Mouse (Mus musculus) brain, embryonic 18.5 days (tissue): ENCODE data around the gene Tab1.

ENCODE experiments used
- DNase-seq: peaks from one replicate; pipeline ENCODE4 v3.0.0-alpha.2; 2012; ENCODE audit warnings: low read depth, low spot score

Gene Tab1

DNA sequence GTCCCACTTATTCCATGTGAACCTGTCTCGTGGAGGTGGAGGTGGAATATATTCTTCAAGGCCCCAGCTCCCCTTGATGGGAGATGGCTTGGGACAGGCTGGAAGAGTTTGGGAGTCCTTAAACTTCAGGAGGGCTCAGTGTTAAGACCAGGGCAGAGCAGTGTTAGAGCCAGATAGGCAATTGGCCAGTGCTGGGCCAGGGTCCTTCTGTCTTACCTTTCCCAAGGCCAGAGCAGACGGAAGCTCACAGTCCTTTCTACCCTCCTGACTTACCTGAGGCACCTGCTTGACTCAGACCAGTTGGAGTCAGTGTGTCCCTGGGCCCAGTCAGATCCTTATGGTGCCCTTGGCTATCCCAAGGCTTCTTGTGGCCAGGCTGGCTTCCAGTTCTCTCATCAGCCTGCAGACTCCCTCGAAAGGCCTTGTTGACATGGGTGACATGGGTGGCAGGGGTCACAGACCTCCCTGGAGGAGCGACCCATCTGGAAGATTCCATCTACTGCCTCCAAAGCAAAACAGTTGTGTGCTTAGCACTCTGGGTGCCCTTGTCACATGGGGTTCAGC, 29.6 kb downstream of the Tab1 start:
- no peak for DNase-seq

DNA sequence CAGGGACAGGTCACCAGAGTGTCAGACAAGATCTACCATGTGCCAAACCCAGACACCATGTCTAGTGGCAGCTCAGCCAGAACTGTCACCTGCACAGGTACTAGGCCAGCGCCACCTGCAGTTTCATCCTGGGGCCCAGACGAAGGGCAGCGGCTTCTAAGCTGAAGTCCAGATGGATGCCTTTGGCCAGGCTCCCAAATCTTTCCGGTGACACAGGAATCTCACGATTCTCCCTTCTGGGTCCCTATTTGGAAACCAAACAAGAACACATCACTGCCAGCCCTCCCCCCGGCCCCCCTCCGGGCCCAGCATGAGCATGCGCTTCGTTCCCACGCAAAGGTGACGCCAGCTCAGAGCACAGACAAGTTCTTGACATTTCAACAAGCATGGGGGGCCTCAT, 30.3 kb downstream of the Tab1 start:
- no peak for DNase-seq

DNA sequence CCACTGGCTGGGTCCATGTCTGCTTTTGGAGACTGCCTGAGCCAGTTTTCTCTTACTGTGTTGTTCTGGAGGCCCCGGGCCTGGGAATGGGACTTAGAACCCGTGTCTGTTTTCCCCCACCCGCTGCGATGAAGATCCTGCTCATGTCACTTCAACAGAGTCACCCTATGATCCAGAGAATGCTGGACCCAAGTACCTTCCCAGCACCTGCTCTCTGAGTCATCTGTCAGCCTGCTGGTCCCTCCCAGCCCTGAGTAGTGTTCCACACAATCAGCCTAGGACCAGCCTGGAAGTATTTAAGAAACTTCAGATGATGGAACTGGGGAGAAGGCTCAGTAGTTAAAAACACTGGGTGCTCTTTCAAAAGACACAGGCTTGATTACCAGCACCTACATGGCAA, 30.8 kb downstream of the Tab1 start:
- no peak for DNase-seq

DNA sequence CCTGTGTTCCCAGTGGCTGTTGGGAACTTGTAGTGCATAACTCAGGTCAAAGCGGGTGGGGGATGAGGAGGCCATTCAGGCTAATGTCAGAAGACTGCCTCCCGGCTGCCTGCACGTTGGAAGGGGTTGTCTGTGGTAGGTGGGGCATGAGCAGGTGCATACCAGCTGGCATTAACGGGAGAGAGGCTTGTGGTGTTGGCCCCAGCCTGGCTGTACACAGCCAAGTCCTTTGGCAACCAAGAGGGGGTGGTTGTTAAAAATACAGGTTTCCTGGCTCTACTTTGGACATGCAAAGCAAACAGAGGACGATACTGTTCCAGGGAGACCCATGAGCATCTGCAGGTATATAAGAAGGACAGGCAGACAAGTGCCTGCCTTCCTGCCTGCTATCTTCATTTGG, 32.5 kb downstream of the Tab1 start:
- no peak for DNase-seq

DNA sequence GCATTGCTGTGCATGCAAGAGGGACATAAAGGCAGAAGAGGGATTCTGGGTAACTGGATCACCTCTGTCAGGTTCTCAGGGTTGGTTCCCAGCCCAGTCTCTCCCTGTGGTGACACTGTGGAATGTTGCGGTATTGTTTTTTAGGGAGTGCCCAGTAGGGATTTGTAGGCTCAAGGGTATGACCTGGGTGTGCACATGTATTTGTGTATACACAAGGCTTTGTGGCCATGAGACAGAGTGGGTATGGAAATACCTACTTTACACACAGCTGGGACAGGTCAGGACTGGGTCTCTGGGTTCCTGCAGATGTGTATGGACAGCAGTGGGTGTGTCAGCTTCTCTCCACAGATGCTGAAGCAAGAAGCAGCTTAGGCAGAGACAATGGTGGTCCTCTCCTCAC, 36.6 kb downstream of the Tab1 start:
- DNase-seq: no peak

DNA sequence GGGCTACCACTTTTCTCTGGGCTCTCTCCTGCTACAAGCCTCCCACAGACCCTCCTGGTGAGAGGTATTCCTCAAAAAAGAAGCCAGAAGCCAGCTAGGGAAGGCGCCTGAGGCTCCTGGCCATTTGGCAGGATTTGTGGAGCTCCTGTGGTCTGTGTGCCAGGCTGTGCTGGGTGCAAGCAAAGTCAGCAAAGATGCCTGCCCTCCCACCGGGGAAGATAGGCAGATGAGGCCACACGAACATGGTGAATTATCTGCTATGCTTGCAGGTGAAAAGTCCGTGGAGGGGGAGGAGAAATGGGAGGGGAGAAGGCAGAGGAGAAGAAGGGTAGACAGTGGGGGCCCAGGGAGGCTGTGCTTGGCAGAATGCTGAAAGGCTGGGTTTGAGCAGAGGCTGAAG, 37.4 kb downstream of the Tab1 start:
- no peak for DNase-seq

DNA sequence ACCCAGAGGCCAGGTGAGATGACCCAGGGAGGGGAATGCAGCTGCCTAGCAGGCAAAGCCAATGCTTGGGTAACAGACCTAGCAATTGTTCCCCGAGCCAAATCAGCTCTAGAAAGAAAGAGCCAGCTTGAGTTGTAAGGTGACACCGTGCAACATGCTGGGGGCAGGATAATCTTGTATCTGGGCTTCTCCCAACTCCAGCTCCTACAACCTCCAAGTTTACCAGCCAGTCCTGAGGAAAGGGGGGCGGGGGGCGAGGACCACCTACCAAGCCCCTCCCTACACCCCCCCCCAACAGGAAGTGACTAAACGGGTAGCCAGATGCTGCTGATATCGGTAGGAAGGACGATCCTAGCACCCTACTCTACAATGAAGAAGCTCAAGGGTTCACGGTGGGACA, 38.4 kb downstream of the Tab1 start:
- no peak for DNase-seq

DNA sequence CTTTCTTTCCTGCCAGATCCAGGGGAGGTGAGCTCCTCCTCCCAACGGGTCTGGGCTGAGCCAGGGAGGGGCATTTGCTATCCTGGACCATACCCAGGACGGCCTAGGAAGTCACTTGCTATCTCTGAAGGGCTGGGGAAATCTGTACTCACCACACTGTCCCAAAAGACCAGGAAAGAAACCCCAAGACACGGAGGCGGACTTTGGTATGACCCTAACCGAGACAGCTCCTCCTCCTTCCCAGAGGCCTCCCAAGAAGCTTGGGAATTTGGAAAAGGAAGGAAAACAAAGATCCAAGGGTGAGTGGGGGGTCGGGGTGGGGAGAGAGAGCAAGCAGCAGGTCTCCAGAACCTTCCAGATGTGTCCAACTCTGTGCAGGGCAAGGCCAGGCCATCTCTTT, 38.9 kb downstream of the Tab1 start:
- DNase-seq: no peak

DNA sequence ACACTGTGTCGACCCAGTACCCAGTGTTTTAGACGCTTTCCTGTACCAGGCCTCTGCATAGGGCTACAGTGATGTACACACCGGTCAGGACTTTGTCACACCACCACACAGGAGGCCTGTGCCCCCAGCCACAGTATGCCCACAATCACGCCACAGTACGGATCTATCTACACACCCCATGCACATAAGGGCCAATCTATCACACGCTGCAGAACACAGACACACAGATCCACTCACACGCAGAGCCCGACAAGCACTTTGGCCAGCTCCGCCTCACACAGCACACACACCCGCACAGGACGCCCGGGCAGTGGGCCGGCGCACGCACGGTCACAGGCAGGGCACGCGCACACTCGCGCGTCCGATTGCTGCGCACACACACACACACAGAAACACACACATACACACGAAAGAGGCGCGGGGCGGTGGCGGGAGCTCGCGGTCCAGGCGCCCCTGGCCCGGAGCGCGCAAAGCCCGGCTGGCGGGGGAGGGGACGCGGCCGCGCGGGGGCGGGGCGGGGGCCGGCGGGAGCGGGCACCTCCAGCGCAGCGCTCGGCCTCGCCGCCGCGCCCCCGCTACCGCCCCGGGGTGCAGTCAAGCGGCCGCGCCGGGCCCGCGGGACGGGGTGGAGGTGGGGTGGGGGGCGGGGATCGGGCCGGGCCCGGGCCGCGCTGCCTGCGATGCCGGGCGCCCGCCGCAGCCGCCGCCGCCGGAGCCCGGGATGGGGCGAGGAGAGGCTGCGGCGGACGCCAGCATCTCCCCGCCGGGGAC, 40.3 kb downstream of the Tab1 start, which contains the start of gene Mgat3:
Mgat3 (plus strand) TSS at position 721 of the 771 bp plus-strand sequence.
- DNase-seq: no peak

DNA sequence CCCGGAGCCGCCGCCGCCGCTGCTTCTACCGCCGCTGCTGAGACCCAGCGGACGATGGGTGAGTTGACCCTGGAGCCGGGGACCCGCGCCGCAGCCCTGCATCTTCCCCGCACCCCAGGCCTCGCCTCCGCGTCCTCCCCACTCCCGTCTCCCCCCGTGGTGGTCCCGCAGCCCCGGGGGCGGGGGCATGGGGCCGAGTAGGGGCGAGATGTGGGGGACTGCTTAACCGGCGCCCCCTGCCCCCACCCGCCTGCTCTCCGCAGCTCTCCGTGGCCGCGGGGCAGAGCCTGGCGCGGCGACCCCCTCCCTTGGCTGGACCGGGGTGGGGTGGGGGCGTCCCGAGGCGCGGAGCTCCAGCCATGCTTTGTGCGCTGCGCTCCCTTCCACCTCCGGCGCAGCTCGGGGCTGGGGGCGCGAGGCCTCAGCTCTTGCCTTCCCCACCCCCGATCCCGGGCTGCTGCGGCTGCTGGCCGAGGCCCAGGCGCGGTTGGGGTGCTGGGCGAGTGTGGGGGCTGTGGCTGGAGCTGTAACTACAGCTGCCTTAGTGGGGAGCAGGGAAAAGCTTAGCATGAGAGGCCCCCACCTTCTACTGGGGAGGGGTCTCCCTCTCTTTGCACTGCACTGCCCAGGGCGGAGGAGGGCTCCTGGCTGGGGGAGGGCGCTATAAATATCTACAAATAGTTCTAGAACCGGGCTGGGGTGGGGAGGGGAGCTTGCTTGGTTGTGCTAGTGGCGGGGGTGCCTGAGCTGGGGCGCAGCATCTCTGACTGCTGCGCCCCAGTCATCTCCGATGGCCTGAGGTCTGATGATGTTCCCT, 41.1 kb downstream of the Tab1 start:
- no peak for DNase-seq

DNA sequence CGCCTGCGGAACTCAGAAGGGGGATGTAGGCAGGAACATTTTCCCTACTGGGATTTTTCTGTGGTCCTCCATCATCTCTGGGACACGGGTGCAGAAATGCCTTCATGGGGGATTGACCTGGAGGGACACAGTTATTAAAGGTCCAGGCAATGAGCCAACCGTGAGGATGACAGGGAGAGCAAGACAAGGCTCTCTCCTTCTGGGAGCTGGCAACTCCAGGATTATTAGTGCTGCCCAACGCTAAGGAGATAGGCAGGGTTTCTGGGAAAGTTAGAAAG, 41.6 kb downstream of the Tab1 start:
- DNase-seq: no peak

DNA sequence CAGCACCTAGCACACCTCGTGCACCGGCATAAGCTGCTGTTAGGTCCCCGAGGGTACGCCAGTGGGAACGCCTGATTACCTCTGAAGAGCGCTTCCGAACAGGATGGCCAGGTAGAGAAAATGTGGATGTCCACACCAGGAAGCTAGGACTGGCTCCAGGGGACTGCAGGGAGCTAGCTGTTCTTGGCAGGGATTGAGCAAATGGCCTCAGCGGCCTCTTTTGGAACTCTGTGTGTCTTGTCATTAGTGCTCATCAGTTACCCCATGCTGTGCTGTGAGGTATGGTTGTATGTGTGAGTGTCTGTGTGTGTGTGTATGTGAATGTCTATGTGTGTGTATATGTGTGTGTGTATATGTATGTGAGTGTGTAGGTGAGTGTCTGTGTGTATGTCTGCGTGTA, 42.4 kb downstream of the Tab1 start:
- DNase-seq: no peak

DNA sequence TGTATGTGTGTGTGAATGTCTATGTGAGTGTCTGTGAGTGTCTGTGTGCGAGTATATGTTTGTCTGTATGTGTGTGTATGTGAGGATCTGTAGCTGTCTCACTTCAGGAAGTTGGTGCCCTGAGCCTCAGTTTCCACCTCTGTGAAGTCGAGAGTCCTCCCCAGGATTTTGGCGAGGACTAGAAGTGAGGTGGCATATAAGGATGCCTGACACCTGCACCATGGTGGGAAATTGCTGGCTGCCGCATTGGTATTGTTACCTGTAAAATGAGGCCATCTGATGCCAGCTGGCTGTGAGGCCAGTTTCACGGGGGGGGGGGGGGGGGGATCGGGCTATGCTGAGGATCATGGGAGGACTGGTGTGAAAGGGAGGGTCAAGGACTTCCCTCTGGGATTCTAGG, 42.8 kb downstream of the Tab1 start:
- DNase-seq: no peak

DNA sequence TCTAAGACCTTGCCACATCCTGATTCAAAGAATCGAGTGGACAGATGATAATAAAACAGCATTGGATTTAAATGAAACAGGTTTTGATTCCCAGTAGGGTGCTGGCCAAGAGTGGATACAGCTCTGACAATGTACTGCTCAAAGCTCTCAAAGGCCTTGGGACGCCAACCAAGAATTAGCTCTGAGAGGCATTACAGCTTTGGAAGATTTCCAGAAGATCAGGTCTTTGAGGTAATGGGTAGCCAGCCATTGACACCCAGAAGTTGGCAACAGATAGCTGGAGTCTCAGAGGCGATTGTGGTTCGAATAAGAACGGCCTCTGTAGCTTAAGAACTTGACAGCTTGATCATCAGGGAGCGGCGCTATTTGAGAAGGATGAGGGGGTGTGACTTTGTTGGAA, 48.6 kb downstream of the Tab1 start:
- no peak for DNase-seq

DNA sequence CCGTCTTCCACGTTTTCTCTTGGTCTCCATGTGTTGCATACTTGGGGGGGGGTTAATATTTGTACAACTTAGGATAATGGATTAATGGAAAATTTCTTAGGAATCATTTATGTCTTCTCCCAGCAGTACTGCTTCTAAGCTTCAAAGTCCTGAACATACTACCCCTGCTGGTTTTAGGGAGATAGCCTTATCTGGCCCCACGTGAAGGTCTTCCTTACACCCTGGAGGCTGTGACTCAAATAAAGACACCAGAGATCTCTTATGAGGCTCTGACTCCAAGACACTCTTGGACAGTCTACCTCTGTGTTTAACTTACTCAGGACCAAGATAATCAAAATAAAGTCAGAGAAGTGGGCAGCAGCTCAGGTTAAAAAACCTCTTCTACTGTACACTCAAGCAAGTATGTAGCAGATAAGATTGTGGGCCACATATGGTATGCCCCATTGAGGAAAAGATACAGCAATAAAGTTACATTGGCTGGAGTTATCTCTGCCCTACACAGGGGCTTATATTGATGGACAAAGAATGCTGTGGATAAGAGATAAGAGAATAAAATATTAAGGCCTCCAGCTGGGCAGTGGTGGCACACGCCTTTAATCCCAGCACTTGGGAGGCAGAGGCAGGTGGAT, 49.3 kb downstream of the Tab1 start:
- no peak for DNase-seq

DNA sequence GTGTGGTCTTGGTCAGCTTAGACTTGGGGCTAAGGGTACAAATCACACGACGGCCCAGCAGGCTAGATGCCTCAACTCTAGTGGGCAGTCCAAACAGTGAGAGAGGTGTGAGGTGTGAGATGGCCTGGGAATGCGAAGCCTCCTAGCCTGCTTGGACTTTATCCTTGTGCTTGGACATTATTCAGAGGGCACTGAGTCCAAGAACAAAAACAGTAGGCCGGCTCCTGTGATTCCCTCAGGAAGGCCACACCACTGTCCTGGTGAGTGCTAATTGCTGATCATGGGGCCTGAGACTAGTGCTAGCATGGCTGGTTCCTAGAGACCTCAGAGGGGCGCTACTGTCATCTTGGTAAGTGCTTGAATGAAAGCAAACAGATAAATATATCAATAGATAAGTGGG, 56.0 kb downstream of the Tab1 start:
- DNase-seq: no peak

DNA sequence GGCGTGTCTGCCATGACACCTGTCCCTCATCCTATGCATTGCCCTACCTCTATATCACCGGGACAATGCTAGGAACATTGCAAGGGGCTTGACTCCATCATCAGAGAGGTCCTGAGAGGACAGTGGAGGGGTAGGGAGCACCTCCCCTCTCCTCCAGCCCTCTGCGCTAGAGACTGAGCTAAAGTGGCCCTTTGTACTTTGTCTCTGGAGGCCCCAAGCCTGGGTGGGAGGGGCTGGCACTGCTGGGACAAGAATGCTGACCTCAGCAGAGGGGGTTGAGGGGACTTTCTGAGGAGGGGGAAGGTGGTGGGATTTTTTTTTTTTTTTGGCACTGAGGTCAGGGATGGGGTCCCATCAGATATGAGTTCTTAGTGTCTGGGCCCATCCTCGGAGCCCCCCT, 57.1 kb downstream of the Tab1 start:
- no peak for DNase-seq

DNA sequence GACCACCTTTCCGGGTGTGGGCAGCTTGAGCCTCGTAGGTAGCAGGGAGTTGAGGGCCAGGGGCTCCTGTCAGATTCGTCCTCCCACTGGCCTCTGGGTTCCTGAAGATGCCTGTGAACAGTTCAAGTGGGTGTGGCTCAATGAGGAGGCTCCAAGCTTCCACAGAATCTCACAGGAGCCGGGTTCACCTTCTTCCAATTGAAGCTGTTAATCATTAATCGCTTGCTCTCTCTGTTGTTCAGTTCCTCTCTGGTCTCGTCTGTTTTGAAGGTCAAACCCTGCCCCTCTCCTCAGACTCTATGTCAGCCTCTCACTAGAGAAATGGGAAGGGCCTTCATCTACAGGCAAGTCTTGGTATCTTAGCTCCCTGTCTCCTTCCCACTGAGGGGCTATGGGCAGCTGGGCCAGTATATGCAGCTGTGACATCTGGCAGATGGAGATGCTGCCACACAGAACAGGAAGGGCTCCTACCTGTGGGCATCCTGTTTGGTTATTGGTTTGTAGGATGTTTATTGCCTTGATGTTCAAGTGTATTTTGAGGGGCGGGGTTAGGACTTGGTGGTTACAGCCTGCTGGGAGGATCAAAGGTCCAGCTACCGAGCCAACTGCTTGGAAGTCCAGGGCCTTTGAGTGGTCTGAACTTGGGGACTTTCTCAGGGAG, 58.8 kb downstream of the Tab1 start:
- no peak for DNase-seq

DNA sequence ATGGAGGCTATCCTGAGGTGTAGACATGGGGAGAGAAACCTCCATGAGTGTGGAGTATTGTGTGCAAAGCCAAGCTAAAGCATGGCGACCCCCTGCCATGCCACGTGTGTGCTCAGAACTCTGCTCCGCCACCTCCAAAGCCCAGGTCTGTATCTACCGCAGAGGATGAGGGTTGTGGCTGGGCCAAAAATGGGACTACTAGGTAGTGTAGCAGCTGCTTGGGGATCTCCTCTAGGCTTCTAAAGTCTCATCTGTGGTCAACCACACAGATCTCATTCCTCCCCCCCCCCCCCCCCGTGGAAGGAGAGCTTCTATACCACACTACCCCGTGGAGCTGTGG, 59.3 kb downstream of the Tab1 start:
- no peak for DNase-seq

DNA sequence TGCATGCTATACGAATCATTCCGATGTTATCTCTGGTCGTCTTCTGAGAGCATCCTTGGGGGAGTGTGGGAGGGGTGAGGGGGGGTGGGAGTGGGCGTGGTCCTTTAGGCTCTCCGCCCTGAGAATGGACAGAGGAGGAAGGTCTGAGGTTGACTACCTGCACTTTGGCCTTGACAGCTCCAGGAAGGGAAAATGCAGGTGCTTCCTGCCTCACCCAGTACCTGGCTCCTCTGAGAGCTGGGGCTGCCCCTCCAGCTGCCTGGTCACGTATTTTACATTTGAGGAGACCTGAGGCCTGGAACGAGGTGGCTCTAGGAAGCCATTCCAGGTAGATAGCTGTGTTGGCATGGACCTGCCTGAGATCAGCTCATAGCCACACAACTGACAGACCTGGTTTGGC, 59.9 kb downstream of the Tab1 start:
- DNase-seq: no peak

DNA sequence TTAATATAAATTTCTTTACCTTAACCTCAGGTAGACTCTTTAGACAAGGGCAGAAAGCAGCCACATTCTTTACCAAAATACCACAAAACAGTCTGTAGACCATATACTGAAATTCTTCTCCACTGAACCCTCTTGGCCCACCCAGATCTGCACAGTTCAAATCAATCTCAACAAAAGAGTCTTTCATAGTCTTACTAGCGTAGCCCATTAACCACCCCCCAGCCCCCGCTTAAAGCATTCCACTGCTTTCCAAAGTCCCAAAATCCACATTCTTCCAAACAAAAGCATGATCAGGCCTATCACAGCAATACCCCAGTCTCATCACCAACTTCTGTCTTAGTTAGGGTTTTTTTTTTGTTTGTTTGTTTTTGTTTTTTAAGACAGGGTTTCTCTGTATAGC, 66.6 kb downstream of the Tab1 start:
- no peak for DNase-seq

DNA sequence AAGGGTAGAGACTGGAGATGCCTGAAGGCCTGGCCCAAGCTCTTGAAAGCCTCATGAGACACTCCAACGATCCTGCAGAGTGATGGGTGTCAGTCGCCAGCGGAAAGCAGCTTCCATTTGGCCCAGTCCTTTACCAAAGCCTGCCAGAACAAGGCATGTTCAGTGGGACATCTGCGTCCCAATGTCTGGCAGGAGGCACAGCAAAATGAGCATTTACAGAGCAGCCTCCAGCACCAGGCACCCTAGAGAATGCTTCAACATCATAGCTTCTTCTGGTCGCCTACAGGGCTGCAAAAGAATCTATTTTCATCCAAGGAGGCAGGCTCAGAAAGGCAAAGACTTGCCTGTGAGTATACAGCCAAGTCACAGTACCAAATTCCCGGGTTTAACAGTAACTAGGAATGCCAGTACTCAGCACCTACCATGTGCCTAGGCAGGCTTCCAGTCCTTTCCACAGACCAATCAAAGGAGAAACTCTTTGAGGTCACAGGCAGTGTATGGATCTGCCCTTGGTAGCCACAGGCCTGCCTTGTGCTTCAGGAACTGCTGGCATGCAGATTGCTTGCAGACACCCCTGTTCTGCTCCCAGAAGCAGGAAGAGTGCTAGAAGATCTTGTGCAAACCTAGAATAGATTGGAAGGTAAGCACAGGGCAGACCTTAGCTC, 69.3 kb downstream of the Tab1 start:
- DNase-seq: no peak
